Mouse (Mus musculus) hindbrain, embryonic 15.5 days (tissue): ENCODE data around the gene Slc11a2. TPM values are rescaled to one million over a fixed set of nuclear protein-coding genes. Genes with fewer than 3 reads are reported as not detected.
"Not testable (repeated sequence)": the region's sequence is repeated elsewhere in the genome, so short reads cannot be mapped to it uniquely, and the experiment has no call there.

Experiments
- ATAC-seq: fragments of 200-750 bp; cut with Nextera tagmentation; 2 replicates; pipeline ENCODE4 v1.8.0; 2017; ENCODE audit warnings: low read depth, moderate number of reproducible peaks, moderate TSS enrichment; ENCODE audit not compliant: low FRiP score
- H3K27ac ChIP-seq: fragments of 300-500 bp; sonication (generic); replicated peaks from 2 replicates; pipeline ENCODE4 v1.5.1; 2015; ENCODE audit warnings: mild to moderate bottlenecking, inconsistent platforms
- H3K27me3 ChIP-seq: fragments of 300-500 bp; sonication (generic); 2 replicates; pipeline ENCODE4 v1.6.1; 2015; ENCODE audit warnings: control low read depth, inconsistent platforms
- H3K36me3 ChIP-seq: fragments of 300-500 bp; sonication (generic); 2 replicates; pipeline ENCODE4 v1.6.1; 2015; ENCODE audit warnings: control low read depth, inconsistent platforms
- H3K4me1 ChIP-seq: fragments of 300-500 bp; sonication (generic); replicated peaks from 2 replicates; pipeline ENCODE4 v1.6.1; 2015; ENCODE audit warnings: control low read depth, inconsistent platforms
- H3K4me2 ChIP-seq: fragments of 300-500 bp; sonication (generic); 2 replicates; pipeline ENCODE4 v1.6.1; 2015; ENCODE audit warnings: moderate library complexity, mild to moderate bottlenecking, inconsistent platforms
- H3K4me3 ChIP-seq: fragments of 300-500 bp; sonication (generic); 2 replicates; pipeline ENCODE4 v1.5.1; 2015; ENCODE audit warnings: mild to moderate bottlenecking, inconsistent platforms
- H3K9ac ChIP-seq: fragments of 300-500 bp; sonication (generic); 2 replicates; pipeline ENCODE4 v1.6.1; 2015; ENCODE audit warnings: inconsistent platforms
- H3K9me3 ChIP-seq: fragments of 300-500 bp; sonication (generic); 2 replicates; pipeline ENCODE4 v1.6.1; 2016; ENCODE audit warnings: control low read depth, inconsistent platforms
- WGBS: fragments of 180-500 bp; shearing (Covaris S2); methylation state at CpG from one replicate; pipeline ENCODE4 v1.1.7; 2015; 5-methylcytosine and 5-hydroxymethylcytosine counted together
- polyA plus RNA-seq: library from polyadenylated mRNA; unstranded; fragments of >200 nt; fragmentation: Nextera tagmentation; extraction: Ambion mirVana; gene quantifications from 2 replicates; pipeline ENCODE4 v1.2.1, GENCODE M21; 2015

Gene Slc11a2
- polyA plus RNA-seq, 1 experiment from 2014 or later, result 27.6 TPM

DNA sequence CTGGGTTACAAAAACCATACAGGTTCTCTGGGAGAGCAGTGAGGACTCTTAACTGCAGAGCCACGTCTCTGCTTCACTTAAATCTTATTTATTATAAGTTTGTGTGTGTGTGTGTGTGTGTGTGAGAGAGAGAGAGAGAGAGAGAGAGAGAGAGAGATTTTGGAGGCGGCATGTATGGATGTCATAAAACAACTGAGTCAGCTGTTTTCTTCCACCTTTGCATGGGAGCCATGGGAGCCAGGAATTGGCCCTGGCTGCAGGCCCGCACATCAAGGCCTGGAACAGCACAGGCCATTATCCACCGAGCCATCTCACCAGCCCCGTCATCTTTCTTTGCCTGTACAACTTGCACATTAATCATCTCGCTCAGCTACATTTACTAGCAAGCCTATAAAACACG lies 57.8 kb downstream of the Slc11a2 start:
- Histone ChIP-seq H3K9me3 (no peaks in the 10 kb centered on the region), H3K27ac (no peak overlapping the region), H3K4me3 (no peak overlapping the region), H3K27me3 (no peaks in the 10 kb centered on the region), H3K9ac (no peak overlapping the region), H3K4me2 (no peak overlapping the region), H3K4me1 (no peaks in the 10 kb centered on the region), H3K36me3 (no peaks in the 10 kb centered on the region)
- 70% methylated on average over 7 of the region's 7 CpGs for WGBS
- ATAC-seq, result no peak

DNA sequence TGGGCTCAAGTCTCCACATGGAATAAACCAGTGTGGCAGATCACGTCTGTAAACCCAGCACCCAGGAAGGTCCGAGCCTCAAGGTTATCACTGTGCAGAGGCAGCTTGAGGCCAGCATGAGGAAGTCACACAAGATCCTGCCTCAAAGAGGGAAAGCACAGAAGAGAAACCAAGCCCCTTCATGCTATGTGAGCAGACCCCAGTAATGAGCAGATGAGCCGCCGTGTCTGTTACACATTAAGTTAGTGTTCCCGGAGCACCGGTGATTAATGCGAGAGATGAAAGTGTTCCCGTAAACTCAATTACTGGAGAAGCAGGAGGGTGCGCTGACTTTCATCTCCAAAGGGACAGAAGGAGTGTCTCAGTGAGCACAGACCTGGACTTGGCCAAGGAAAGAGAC lies 58.9 kb downstream of the Slc11a2 start:
- 46% methylated on average over 9 of the region's 9 CpGs for WGBS
- H3K4me2 ChIP-seq, result not testable (repeated sequence)

DNA sequence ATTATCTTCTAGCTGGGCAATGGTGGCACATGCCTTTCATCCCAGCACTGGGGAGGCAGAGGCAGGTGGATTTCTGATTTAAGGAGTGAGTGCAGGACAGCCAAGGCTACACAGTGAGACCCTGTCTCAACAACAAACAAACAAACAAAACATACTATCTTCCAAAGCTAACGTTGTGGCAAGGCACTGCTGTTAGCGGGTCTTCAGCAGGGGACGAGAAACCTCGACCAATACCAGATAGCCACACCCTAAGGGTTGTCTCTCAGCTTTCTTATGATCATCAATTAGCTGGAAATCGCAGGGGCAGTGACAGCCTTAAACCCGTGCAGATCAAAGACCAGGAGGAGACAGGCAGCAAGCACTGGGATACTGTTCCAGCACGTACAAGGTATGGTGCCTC lies 60.6 kb downstream of the Slc11a2 start, which contains the start of gene Higd1c:
Gene Higd1c, plus strand, starts transcription at position 301 of the 400 bp plus-strand sequence.
- WGBS, result 78% methylated on average over 7 of the region's 7 CpGs
- H3K4me3 ChIP-seq, result no peak within 1 kb of the TSS
- H3K27ac ChIP-seq, result no peak within 1 kb of the TSS
- no peaks in the 10 kb centered on the region for H3K9me3 ChIP-seq
- no peak within 1 kb of the TSS for H3K9ac ChIP-seq
- H3K36me3 ChIP-seq, result no peaks in the 10 kb centered on the region
- no peak within 1 kb of the TSS for H3K4me2 ChIP-seq
- no peaks in the 10 kb centered on the region for H3K4me1 ChIP-seq
- no peaks in the 10 kb centered on the region for H3K27me3 ChIP-seq
- ATAC-seq, result no peak

More for the DNA sequence above, 58.9 kb downstream of the Slc11a2 start:
- H3K9me3 ChIP-seq, H3K27me3 ChIP-seq, H3K4me1 ChIP-seq, H3K36me3 ChIP-seq, H3K9ac ChIP-seq, ATAC-seq, H3K4me3 ChIP-seq, H3K27ac ChIP-seq: not testable (repeated sequence)

DNA sequence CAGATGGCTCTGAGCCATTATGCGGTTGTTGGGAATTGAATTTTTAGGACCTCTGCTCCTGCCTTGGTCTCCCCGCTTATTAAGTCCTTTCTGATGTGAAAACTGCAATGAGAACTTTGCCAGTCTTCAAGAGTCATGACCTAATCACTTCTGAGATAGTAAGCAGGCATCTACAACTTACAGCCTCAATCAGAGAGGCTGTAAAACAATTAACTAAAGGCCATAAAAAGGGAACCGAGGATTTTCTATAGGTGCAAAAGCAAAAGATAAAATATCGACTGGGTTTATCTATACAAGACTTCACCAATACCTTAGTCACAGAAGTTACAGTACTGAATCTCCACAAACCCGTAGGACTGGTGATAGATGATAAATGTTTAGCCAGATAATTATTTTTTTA lies 69.0 kb downstream of the Slc11a2 start:
- Histone ChIP-seq H3K9me3 (no peaks in the 10 kb centered on the region), H3K36me3 (no peaks in the 10 kb centered on the region), H3K4me2 (no peak overlapping the region), H3K27ac (no peak overlapping the region), H3K4me1 (no peaks in the 10 kb centered on the region), H3K4me3 (no peak overlapping the region), H3K9ac (no peak overlapping the region), H3K27me3 (no peaks in the 10 kb centered on the region)
- 88% methylated on average over 5 of the region's 5 CpGs for WGBS
- no peak for ATAC-seq

DNA sequence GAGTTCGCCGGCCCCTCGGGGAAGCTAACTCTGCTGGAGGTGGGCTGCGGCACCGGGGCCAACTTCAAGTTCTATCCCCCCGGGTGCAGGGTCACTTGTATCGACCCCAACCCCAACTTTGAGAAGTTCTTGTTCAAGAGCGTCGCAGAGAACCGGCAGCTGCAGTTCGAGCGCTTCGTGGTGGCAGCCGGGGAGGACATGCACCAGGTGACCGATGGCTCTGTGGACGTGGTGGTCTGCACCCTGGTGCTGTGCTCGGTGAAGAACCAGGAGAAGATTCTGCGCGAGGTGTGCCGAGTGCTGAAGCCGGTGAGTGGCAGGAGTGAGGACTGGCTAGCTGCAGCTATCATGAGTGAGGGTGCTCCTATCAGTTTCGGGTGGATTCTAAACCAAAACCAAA lies 71.5 kb downstream of the Slc11a2 start:
- H3K9me3 ChIP-seq, H3K4me1 ChIP-seq, H3K4me2 ChIP-seq, H3K9ac ChIP-seq, ATAC-seq, H3K27ac ChIP-seq, H3K27me3 ChIP-seq, H3K4me3 ChIP-seq, H3K36me3 ChIP-seq: not testable (repeated sequence)
- WGBS, result 93% methylated on average over 22 of the region's 22 CpGs

DNA sequence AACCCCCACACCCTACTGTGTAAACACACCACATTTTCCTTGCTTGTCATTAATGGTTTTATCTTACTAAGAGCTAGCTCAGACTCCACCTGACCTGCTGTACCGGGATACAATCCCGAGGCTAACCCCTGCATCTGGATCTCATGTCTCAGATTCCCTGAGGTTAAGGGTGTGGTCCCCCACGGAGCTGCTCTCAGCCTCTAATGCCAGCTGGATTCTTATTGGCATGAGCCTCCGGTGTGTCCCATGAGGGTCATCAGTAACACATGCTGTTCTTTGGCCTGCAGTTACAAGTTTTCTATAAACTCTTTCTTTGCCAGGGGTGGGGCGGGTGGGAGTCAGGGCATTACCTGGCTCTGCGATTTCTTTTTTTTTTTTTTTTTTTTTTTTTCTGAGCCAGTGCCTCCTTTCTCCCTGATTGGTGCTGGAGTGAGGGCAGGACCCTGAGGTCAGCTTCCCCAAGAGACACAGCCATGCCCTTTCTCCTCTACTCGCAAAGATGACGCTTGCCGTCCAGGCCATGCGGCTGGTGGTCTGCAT lies 72.1 kb downstream of the Slc11a2 start, which contains the start of the genes Methig1 and Mettl7a2:
Gene Methig1, plus strand, starts transcription at position 439 of the 540 bp plus-strand sequence.
Gene Mettl7a2, plus strand, starts transcription at position 490 of the 540 bp plus-strand sequence.
- 81% methylated on average over 10 of the region's 10 CpGs for WGBS
- ATAC-seq, result no peak
- Histone ChIP-seq H3K27ac (no peak within 1 kb of the TSS), H3K36me3 (no peaks in the 10 kb centered on the region), H3K9ac (no peak within 1 kb of the TSS), H3K27me3 (no peaks in the 10 kb centered on the region), H3K4me1 (no peaks in the 10 kb centered on the region), H3K4me2 (no peak within 1 kb of the TSS), H3K9me3 (no peaks in the 10 kb centered on the region), H3K4me3 (no peak within 1 kb of the TSS)

DNA sequence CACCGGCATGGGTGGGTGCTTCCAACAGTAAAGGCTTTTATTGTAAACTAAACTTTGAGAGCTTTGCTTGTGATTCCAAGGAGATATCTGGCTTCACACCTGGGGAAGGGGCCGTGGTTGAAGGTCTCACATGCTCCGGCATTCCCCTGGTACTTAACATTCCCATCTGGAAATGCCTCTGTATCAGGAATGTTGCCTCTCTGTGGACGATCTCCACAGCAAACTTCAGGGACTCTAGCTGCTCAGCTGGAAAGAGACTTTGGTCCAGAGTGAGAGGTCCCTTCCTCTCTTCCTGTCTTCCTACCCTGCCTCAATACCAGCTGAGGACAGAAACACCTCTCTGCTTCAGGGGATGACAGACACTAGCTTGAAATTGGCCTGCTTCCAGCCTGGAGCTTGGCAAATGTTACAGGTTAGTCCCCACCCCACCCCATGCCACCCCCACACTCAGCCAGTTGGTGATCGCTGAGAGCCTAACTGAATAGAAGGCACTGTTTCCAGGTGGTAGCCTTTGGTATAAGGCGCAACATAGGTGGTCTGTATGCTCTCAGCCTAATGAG lies 73.3 kb downstream of the Slc11a2 start:
- Histone ChIP-seq H3K4me3 (no peak overlapping the region), H3K4me2 (no peak overlapping the region), H3K27ac (no peak overlapping the region), H3K9me3 (no peaks in the 10 kb centered on the region), H3K27me3 (no peaks in the 10 kb centered on the region), H3K9ac (no peak overlapping the region), H3K4me1 (no peaks in the 10 kb centered on the region), H3K36me3 (no peaks in the 10 kb centered on the region)
- no peak for ATAC-seq
- 86% methylated on average over 6 of the region's 6 CpGs for whole genome bisulfite sequencing

DNA sequence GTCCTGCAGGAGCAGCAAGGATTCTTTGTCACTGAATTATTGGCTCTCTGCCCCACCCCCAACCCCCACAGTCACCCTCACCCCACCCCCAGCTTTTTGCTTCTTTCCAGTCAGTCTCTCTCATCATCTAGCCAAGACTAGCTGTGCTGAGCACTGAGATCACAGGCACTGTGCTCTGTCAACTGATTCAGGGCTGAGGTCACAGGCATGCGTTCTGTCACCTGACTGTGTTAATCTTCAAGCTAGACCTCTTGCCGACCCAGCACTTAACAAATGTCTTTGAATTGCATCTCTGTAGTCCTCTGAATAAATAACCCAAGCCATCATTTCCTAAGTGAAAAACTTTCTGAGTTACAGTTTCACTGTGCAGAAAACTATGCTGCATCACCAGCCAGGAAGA lies 75.4 kb downstream of the Slc11a2 start:
- H3K9me3 ChIP-seq, result no peaks in the 10 kb centered on the region
- 48% methylated on average over 2 of the region's 2 CpGs for WGBS
- no peak for ATAC-seq

DNA sequence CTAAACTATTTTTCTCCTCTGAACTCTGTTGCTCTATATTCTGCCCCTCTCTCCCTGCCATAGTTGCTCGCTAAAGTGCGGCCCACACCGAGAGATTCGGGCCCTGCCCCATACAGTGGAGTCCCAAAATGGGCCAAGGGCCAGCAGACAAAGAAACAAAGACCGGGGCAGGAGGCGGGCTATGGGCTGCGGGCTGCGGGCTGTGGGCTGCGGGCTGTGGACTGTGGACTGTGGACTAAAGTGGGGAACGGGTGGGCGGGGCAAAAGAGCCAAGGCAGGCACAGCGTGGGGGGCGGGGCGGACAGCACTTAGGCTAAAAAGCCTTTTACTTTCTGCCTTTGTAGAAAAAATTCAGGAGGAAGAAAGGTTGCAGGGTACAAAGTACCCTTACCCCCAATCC lies 78.1 kb downstream of the Slc11a2 start:
- Histone ChIP-seq H3K27ac (no peak overlapping the region), H3K4me2 (no peak overlapping the region), H3K36me3 (no peaks in the 10 kb centered on the region), H3K27me3 (no peaks in the 10 kb centered on the region), H3K4me1 (no peaks in the 10 kb centered on the region), H3K4me3 (no peak overlapping the region), H3K9ac (no peak overlapping the region), H3K9me3 (no peaks in the 10 kb centered on the region)
- ATAC-seq, result no peak
- WGBS, result 61% methylated on average over 14 of the region's 14 CpGs

More for the DNA sequence above, 75.4 kb downstream of the Slc11a2 start:
- Histone ChIP-seq H3K36me3 (no peaks in the 10 kb centered on the region), H3K9ac (no peak overlapping the region), H3K27ac (no peak overlapping the region), H3K4me1 (no peaks in the 10 kb centered on the region), H3K27me3 (no peaks in the 10 kb centered on the region), H3K4me3 (no peak overlapping the region), H3K4me2 (no peak overlapping the region)

DNA sequence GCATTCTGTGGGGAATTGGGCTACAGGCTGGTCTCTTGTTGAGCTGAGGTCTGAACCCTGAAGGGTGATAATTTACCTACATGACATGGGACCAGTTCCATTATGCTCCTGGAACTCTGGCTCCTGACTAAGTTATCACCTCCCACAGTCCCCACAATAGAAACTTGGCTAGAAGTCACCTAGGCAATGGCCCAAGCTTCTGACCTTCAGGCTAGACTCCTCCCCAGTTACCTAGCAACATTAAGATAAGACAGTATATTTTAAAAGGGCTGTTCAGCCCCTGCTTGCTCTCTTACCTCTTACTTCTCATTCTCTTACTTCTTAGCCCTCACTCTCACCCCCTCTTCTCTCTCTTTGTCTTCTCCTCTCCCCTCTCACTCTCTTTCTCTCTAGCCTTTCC lies 79.4 kb downstream of the Slc11a2 start:
- H3K27ac ChIP-seq, result no peak overlapping the region
- H3K4me2 ChIP-seq, result no peak overlapping the region
- H3K9ac ChIP-seq, result no peak overlapping the region
- no peak overlapping the region for H3K4me3 ChIP-seq
- ATAC-seq, result no peak
- H3K36me3 ChIP-seq, result no peaks in the 10 kb centered on the region
- H3K9me3 ChIP-seq, result no peaks in the 10 kb centered on the region
- no peaks in the 10 kb centered on the region for H3K4me1 ChIP-seq
- H3K27me3 ChIP-seq, result no peaks in the 10 kb centered on the region

DNA sequence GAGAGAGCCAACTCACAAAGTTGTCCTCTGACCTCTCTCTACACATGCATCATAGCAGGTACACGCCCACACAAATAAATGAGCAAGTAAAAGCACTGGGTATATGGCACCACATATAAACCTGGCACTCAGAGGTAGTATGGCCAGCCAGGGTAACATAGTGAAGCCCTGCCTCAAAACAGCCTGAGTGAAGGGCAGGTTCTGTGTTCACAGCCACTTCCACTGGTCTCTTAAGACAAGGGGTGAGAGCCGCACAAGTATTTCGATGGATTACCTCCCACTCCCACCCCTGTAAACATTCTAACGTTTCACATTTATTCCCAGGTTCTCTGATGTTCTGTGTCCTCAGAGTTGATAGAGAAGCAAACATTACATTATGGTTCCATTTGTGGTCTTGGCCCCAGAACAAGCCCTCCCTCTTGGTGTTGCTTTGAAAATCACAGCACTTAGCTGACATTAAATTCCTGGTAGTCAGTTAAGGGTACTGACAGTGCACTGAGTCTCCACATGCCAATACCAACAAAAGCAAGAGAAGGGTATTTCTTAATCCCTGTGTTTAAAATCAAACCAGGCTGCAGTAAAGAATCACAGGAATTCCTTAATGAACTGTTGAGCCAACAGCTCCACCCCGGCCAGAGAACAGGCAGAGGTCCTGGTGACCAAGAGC lies 83.4 kb downstream of the Slc11a2 start:
- whole genome bisulfite sequencing, result 87% methylated on average over 5 of the region's 5 CpGs
- ATAC-seq, H3K4me1 ChIP-seq: not testable (repeated sequence)

More for the DNA sequence above, 83.4 kb downstream of the Slc11a2 start:
- H3K36me3 ChIP-seq, H3K9me3 ChIP-seq, H3K4me2 ChIP-seq, H3K27me3 ChIP-seq, H3K27ac ChIP-seq, H3K9ac ChIP-seq, H3K4me3 ChIP-seq: not testable (repeated sequence)
